Mouse (Mus musculus) hindbrain, embryonic 10.5 days (tissue): ENCODE measurements at regions not wholly inside any gene's neighbourhood (a gene's known extent, or its start where the extent isn't known, plus 50 kb on each side); places are given as distances from the start of the nearest gene placed in this dataset.
A peak's percentile ranks its signal among the peaks of the same experiment; 100 is the strongest.

Experiments used
- DNase-seq: peaks from one replicate; pipeline ENCODE4 v3.0.0-alpha.2; 2017; ENCODE audit warnings: low spot score
- H3K27ac ChIP-seq: fragments of 300-500 bp; sonication (generic); 2 replicates; pipeline ENCODE4 v1.5.1; 2016; ENCODE audit warnings: mild to moderate bottlenecking, moderate library complexity
- H3K27me3 ChIP-seq: fragments of 300-500 bp; sonication (generic); 2 replicates; pipeline ENCODE4 v1.6.1; 2016; ENCODE audit warnings: mild to moderate bottlenecking; ENCODE audit not compliant: poor library complexity, insufficient read depth, severe bottlenecking
- H3K36me3 ChIP-seq: fragments of 300-500 bp; sonication (generic); 2 replicates; pipeline ENCODE4 v1.6.1; 2016; ENCODE audit warnings: mild to moderate bottlenecking, moderate library complexity
- H3K4me1 ChIP-seq: fragments of 300-500 bp; sonication (generic); replicated peaks from 2 replicates; pipeline ENCODE4 v1.6.1; 2016; ENCODE audit warnings: mild to moderate bottlenecking
- H3K4me3 ChIP-seq: fragments of 300-500 bp; sonication (generic); 2 replicates; pipeline ENCODE4 v1.5.1; 2016; ENCODE audit warnings: mild to moderate bottlenecking, moderate library complexity
- H3K9me3 ChIP-seq: fragments of 300-500 bp; sonication (generic); 2 replicates; pipeline ENCODE4 v1.6.1; 2016; ENCODE audit warnings: mild to moderate bottlenecking, moderate library complexity
- WGBS: fragments of 180-500 bp; shearing (Covaris S2); methylation state at CpG from one replicate; pipeline ENCODE4 v1.1.7; 2016; 5-methylcytosine and 5-hydroxymethylcytosine counted together

GRCm38 (mm10) chrX:158236206-158236605, 193.1 kb upstream of the Cnksr2 start:
- no peaks in the 10 kb centered on the region for H3K4me1 ChIP-seq
- no peak overlapping the region for H3K27ac ChIP-seq
- H3K4me3 ChIP-seq = no peak overlapping the region
- peak; percentile 2 for DNase-seq
- no peaks in the 10 kb centered on the region for H3K27me3 ChIP-seq
- no peaks in the 10 kb centered on the region for H3K36me3 ChIP-seq
- no peaks in the 10 kb centered on the region for H3K9me3 ChIP-seq
- 47% methylated on average over 5 of the region's 5 CpGs for WGBS

GRCm38 (mm10) chrX:158209167-158209566, 166.1 kb upstream of the Cnksr2 start:
- no peaks in the 10 kb centered on the region for H3K36me3 ChIP-seq
- DNase-seq = no peak
- WGBS = 72% methylated on average over 2 of the region's 2 CpGs
- H3K27me3 ChIP-seq = no peaks in the 10 kb centered on the region
- no peaks in the 10 kb centered on the region for H3K4me1 ChIP-seq
- no peaks in the 10 kb centered on the region for H3K9me3 ChIP-seq
- no peak overlapping the region for H3K4me3 ChIP-seq
- H3K27ac ChIP-seq = no peak overlapping the region

GRCm38 (mm10) chrX:158195536-158195935, 152.4 kb upstream of the Cnksr2 start:
- 70% methylated on average over 1 of the region's 1 CpGs for WGBS
- no peak for DNase-seq
- no peaks in the 10 kb centered on the region for H3K36me3 ChIP-seq

GRCm38 (mm10) chrX:158181486-158181885, 138.4 kb upstream of the Cnksr2 start:
- WGBS = 81% methylated on average over 4 of the region's 4 CpGs
- H3K27ac ChIP-seq = no peak overlapping the region
- no peak for DNase-seq
- H3K27me3 ChIP-seq = no peaks in the 10 kb centered on the region
- no peak overlapping the region for H3K4me3 ChIP-seq
- H3K4me1 ChIP-seq = no peaks in the 10 kb centered on the region
- no peaks in the 10 kb centered on the region for H3K9me3 ChIP-seq
- H3K36me3 ChIP-seq = no peaks in the 10 kb centered on the region

More at GRCm38 (mm10) chrX:158195536-158195935, 152.4 kb upstream of the Cnksr2 start:
- H3K4me1 ChIP-seq = no peaks in the 10 kb centered on the region
- no peak overlapping the region for H3K4me3 ChIP-seq
- no peaks in the 10 kb centered on the region for H3K9me3 ChIP-seq
- H3K27ac ChIP-seq = no peak overlapping the region
- H3K27me3 ChIP-seq = no peaks in the 10 kb centered on the region

GRCm38 (mm10) chrX:158180356-158180755, 137.3 kb upstream of the Cnksr2 start:
- DNase-seq = no peak
- H3K4me3 ChIP-seq = no peak overlapping the region
- no peaks in the 10 kb centered on the region for H3K9me3 ChIP-seq
- 88% methylated on average over 1 of the region's 1 CpGs for WGBS
- no peaks in the 10 kb centered on the region for H3K4me1 ChIP-seq
- H3K36me3 ChIP-seq = no peaks in the 10 kb centered on the region
- H3K27ac ChIP-seq = no peak overlapping the region
- H3K27me3 ChIP-seq = no peaks in the 10 kb centered on the region

GRCm38 (mm10) chrX:158135870-158136557, 92.9 kb upstream of the Cnksr2 start:
- no peak for DNase-seq
- Histone ChIP-seq H3K4me3 (no peak overlapping the region), H3K27me3 (no peaks in the 10 kb centered on the region), H3K36me3 (no peaks in the 10 kb centered on the region), H3K27ac (no peak overlapping the region), H3K4me1 (no peaks in the 10 kb centered on the region), H3K9me3 (no peaks in the 10 kb centered on the region)
- WGBS = 78% methylated on average over 3 of the region's 3 CpGs

GRCm38 (mm10) chrX:158133526-158133925, 90.4 kb upstream of the Cnksr2 start:
- 87% methylated on average over 2 of the region's 2 CpGs for WGBS
- Histone ChIP-seq H3K27ac (no peak overlapping the region), H3K4me3 (no peak overlapping the region), H3K27me3 (no peaks in the 10 kb centered on the region), H3K9me3 (no peaks in the 10 kb centered on the region), H3K4me1 (no peaks in the 10 kb centered on the region), H3K36me3 (no peaks in the 10 kb centered on the region)
- no peak for DNase-seq
